In the genomic region with DNA sequence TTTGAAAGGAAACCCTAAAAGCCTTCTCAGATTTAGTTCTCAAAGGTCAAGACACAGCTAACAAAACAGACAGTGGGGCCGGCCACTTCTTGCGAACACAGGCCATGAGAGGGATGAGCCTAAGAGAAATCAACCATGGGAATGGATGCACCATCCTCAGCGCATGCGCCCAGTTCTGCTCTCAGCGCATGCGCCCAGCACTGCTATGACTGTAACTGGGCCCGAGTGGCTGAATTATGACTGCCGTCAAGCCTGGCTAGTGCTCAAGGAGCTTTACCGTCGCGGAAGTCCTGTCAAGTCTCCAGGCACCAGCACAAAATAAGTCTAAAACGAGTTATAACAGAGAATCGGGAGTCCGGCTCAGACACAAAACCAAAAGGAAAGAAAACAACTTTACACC, we compare ENCODE assay signal across 25 mouse cellular contexts.
"Had no signal": no experiment of that assay in that cellular context is flagged by ENCODE, and none has a peak within 500 bp of the region (broad histone marks: within the 10 kb centered on the region; RNA-seq: fewer than 3 reads in every experiment).

No protein-coding gene starts in this region.

- H3K27me3 ChIP-seq: intestine, embryonic 15.5 days; limb, embryonic 13.5 days; liver, embryonic 15.5 days; lung, embryonic 15.5 days; midbrain, embryonic 13.5 days; neural tube, embryonic 13.5 days; stomach, embryonic 15.5 days had no signal

- H3K27ac ChIP-seq: intestine, embryonic 15.5 days; layer of hippocampus, adult 2 months; limb, embryonic 10.5 days; limb, embryonic 13.5 days; liver, embryonic 12.5 days; liver, embryonic 15.5 days; lung, embryonic 15.5 days; midbrain, embryonic 10.5 days; midbrain, embryonic 13.5 days; neural tube, embryonic 13.5 days; stomach, embryonic 15.5 days had no signal

- H3K9me3 ChIP-seq: intestine, embryonic 15.5 days; limb, embryonic 10.5 days; limb, embryonic 13.5 days; liver, embryonic 12.5 days; liver, embryonic 15.5 days; lung, embryonic 15.5 days; megakaryocyte, embryonic 14.5 days; midbrain, embryonic 10.5 days; midbrain, embryonic 13.5 days; neural tube, embryonic 13.5 days; stomach, embryonic 15.5 days had no signal

- ATAC-seq: intestine, embryonic 15.5 days; liver, embryonic 12.5 days; midbrain, embryonic 13.5 days; midbrain, embryonic 16.5 days had no signal

- H3K4me2 ChIP-seq: intestine, embryonic 15.5 days; limb, embryonic 13.5 days; liver, embryonic 12.5 days; liver, embryonic 15.5 days; lung, embryonic 15.5 days; midbrain, embryonic 13.5 days; neural tube, embryonic 13.5 days; stomach, embryonic 15.5 days had no signal

- H3K9ac ChIP-seq: intestine, embryonic 15.5 days; limb, embryonic 13.5 days; liver, embryonic 12.5 days; liver, embryonic 15.5 days; lung, embryonic 15.5 days; midbrain, embryonic 13.5 days; neural tube, embryonic 13.5 days; stomach, embryonic 15.5 days had no signal

- H3K4me1 ChIP-seq: liver, embryonic 12.5 days; liver, embryonic 15.5 days; megakaryocyte, embryonic 14.5 days had no signal

- H3K36me3 ChIP-seq: intestine, embryonic 15.5 days; limb, embryonic 10.5 days; limb, embryonic 13.5 days; liver, embryonic 12.5 days; liver, embryonic 15.5 days; lung, embryonic 15.5 days; midbrain, embryonic 10.5 days; midbrain, embryonic 13.5 days; neural tube, embryonic 13.5 days; stomach, embryonic 15.5 days had no signal

- DNase-seq: layer of hippocampus, adult 9-11 months; liver; lung, adult 18-20 months; lung, postnatal 10 days; lung, postnatal 36 days; retina, postnatal 1 day; right cerebral cortex, postnatal 25 days; spleen, adult 18-20 months; thymus, adult 2 months; thymus, postnatal 14 days; thymus, postnatal 4 days had no signal

- H3K4me3 ChIP-seq: intestine, embryonic 15.5 days; layer of hippocampus, adult 2 months; limb, embryonic 10.5 days; limb, embryonic 13.5 days; liver, embryonic 12.5 days; liver, embryonic 15.5 days; lung, embryonic 15.5 days; megakaryocyte, embryonic 14.5 days; midbrain, embryonic 10.5 days; midbrain, embryonic 13.5 days; myocyte; neural tube, embryonic 13.5 days; stomach, embryonic 15.5 days had no signal
